Mouse (Mus musculus) hindbrain, embryonic 14.5 days (tissue): ENCODE results near the gene Amph. TPM values are rescaled to one million over a fixed set of nuclear protein-coding genes. Genes with fewer than 3 reads are reported as not detected.

Experiments used
- ATAC-seq: fragments of 200-750 bp; cut with Nextera tagmentation; 2 replicates; pipeline ENCODE4 v1.8.0; 2017; ENCODE audit warnings: moderate number of reproducible peaks, mild to moderate bottlenecking, moderate TSS enrichment, moderate library complexity; ENCODE audit not compliant: low FRiP score
- DNase-seq: peaks from one replicate; pipeline ENCODE4 v3.0.0-alpha.2; 2015; ENCODE audit warnings: low spot score
- H3K27ac ChIP-seq: fragments of 300-500 bp; sonication (generic); 2 replicates; pipeline ENCODE4 v1.5.1; 2014; ENCODE audit warnings: mild to moderate bottlenecking, moderate library complexity
- H3K27me3 ChIP-seq: fragments of 300-500 bp; sonication (generic); 2 replicates; pipeline ENCODE4 v1.6.1; 2014; ENCODE audit warnings: mild to moderate bottlenecking, low read length, mixed read lengths; ENCODE audit not compliant: control insufficient read depth, insufficient read depth
- H3K36me3 ChIP-seq: fragments of 300-500 bp; sonication (generic); replicated peaks from 2 replicates; pipeline ENCODE4 v1.6.1; 2014; ENCODE audit not compliant: control insufficient read depth, insufficient read depth
- H3K4me1 ChIP-seq: fragments of 300-500 bp; sonication (generic); replicated peaks from 2 replicates; pipeline ENCODE4 v1.6.1; 2014; ENCODE audit warnings: antibody characterized with exemption, low read length, mixed read lengths; ENCODE audit not compliant: control insufficient read depth, insufficient read depth
- H3K4me2 ChIP-seq: fragments of 300-500 bp; sonication (generic); replicated peaks from 2 replicates; pipeline ENCODE4 v1.6.1; 2014; ENCODE audit warnings: mild to moderate bottlenecking, moderate library complexity
- H3K4me3 ChIP-seq: fragments of 300-500 bp; sonication (generic); replicated peaks from 2 replicates; pipeline ENCODE4 v1.5.1; 2014; ENCODE audit warnings: mild to moderate bottlenecking, low read length
- H3K9ac ChIP-seq: fragments of 300-500 bp; sonication (generic); 2 replicates; pipeline ENCODE4 v1.6.1; 2014
- H3K9me3 ChIP-seq: fragments of 300-500 bp; sonication (generic); 2 replicates; pipeline ENCODE4 v1.6.1; 2016; ENCODE audit warnings: low read length; ENCODE audit not compliant: control insufficient read depth
- WGBS: fragments of 180-500 bp; shearing (Covaris S2); extraction: QIAGEN DNeasy Blood & Tissue Kit; methylation state at CpG from one replicate; pipeline ENCODE4 v1.1.7; 2014; 5-methylcytosine and 5-hydroxymethylcytosine counted together
- polyA plus RNA-seq: library from polyadenylated mRNA; unstranded; fragments of >200 nt; fragmentation: Nextera tagmentation; extraction: Ambion mirVana; gene quantifications from 2 replicates; pipeline ENCODE4 v1.2.1, GENCODE M21; 2014

Gene Amph
- polyA plus RNA-seq, 1 experiment from 2014 or later: 76.8 TPM

- no peak for DNase-seq
- Histone ChIP-seq H3K9ac (no peak overlapping the region), H3K9me3 (no peaks in the 10 kb centered on the region), H3K36me3 (no peaks in the 10 kb centered on the region), H3K4me1 (no peaks in the 10 kb centered on the region), H3K27me3 (no peaks in the 10 kb centered on the region), H3K4me3 (no peak overlapping the region), H3K4me2 (no peak overlapping the region), H3K27ac (no peak overlapping the region)
- no peak for ATAC-seq
- WGBS: 80% methylated on average over 8 of the region's 8 CpGs
Observed at GRCm38 (mm10) chr13:19182259-19182658, 234.3 kb downstream of the Amph start.

- no peaks in the 10 kb centered on the region for H3K27me3 ChIP-seq
- DNase-seq: no peak
- no peak overlapping the region for H3K4me3 ChIP-seq
- H3K36me3 ChIP-seq: no peaks in the 10 kb centered on the region
- no peak overlapping the region for H3K9ac ChIP-seq
- no peak for ATAC-seq
- no peaks in the 10 kb centered on the region for H3K4me1 ChIP-seq
- WGBS: 81% methylated on average over 6 of the region's 6 CpGs
- H3K9me3 ChIP-seq: no peaks in the 10 kb centered on the region
- H3K27ac ChIP-seq: no peak overlapping the region
- no peak overlapping the region for H3K4me2 ChIP-seq
Observed at GRCm38 (mm10) chr13:19190052-19190451, 242.0 kb downstream of the Amph start.

GRCm38 (mm10) chr13:19194803-19195202, 246.8 kb downstream of the Amph start:
- ATAC-seq (no peak), DNase-seq (no peak)
- Histone ChIP-seq H3K4me3 (no peak overlapping the region), H3K27ac (no peak overlapping the region), H3K9me3 (no peaks in the 10 kb centered on the region), H3K4me1 (no peaks in the 10 kb centered on the region), H3K27me3 (no peaks in the 10 kb centered on the region), H3K36me3 (no peaks in the 10 kb centered on the region), H3K9ac (no peak overlapping the region), H3K4me2 (no peak overlapping the region)
- 92% methylated on average over 4 of the region's 4 CpGs for WGBS

DNA sequence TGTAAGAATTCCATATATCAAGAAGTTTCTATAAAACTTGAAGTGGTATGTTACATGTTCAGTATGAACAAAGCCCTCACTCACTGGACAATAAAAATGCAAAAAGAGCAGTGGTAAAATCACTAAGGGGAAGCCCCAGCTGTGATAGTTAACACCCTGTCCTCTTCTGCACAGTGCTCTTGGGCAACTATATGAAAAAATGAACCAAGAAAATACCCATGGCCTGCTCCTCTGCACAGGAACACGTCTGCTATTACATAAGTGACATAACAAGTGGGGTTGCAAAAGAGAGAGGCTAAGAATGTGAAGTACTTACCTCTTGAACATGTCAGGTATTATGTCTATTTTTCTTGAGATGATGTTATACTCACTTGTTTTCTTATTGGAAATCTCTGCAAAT, 247.5 kb downstream of the Amph start:
- WGBS: 78% methylated on average over 1 of the region's 1 CpGs
- Histone ChIP-seq H3K4me2 (no peak overlapping the region), H3K4me3 (no peak overlapping the region), H3K27ac (no peak overlapping the region), H3K9me3 (no peaks in the 10 kb centered on the region), H3K36me3 (no peaks in the 10 kb centered on the region), H3K4me1 (no peaks in the 10 kb centered on the region), H3K27me3 (no peaks in the 10 kb centered on the region), H3K9ac (no peak overlapping the region)
- DNase-seq: no peak
- no peak for ATAC-seq

Other genes with a start within 250 kb of the Amph start
- 130 and 139 TPM in 2 replicates for gene Vps41, start 230.9 kb upstream of the Amph start, polyA plus RNA-seq